Mouse (Mus musculus) limb, embryonic 14.5 days (tissue): Measurements from ENCODE around the gene Gm45062. TPM values are rescaled to one million over a fixed set of nuclear protein-coding genes. Genes with fewer than 3 reads are reported as not detected.

Experiments
- ATAC-seq: fragments of 200-750 bp; cut with Nextera tagmentation; 2 replicates; pipeline ENCODE4 v1.8.0; 2017; ENCODE audit warnings: low read depth, moderate number of reproducible peaks, moderate TSS enrichment; ENCODE audit not compliant: low FRiP score
- DNase-seq: peaks from one replicate; pipeline ENCODE4 v3.0.0-alpha.2; 2015; ENCODE audit warnings: low spot score
- H3K27ac ChIP-seq: fragments of 300-500 bp; sonication (generic); replicated peaks from 2 replicates; pipeline ENCODE4 v1.5.1; 2014; ENCODE audit warnings: low read depth, mild to moderate bottlenecking, low read length, moderate library complexity, mixed read lengths
- H3K27me3 ChIP-seq: fragments of 300-500 bp; sonication (generic); 2 replicates; pipeline ENCODE4 v1.6.1; 2014; ENCODE audit warnings: low read length, mixed read lengths; ENCODE audit not compliant: control insufficient read depth, insufficient read depth
- H3K36me3 ChIP-seq: fragments of 300-500 bp; sonication (generic); 2 replicates; pipeline ENCODE4 v1.6.1; 2014; ENCODE audit warnings: mild to moderate bottlenecking, low read length, moderate library complexity, mixed read lengths; ENCODE audit not compliant: control insufficient read depth, insufficient read depth
- H3K4me1 ChIP-seq: fragments of 300-500 bp; sonication (generic); 2 replicates; pipeline ENCODE4 v1.6.1; 2014; ENCODE audit warnings: antibody characterized with exemption, low read length, mixed read lengths; ENCODE audit not compliant: control insufficient read depth, insufficient read depth
- H3K4me2 ChIP-seq: fragments of 300-500 bp; sonication (generic); replicated peaks from 2 replicates; pipeline ENCODE4 v1.6.1; 2014; ENCODE audit warnings: low read depth, mild to moderate bottlenecking, low read length, moderate library complexity; ENCODE audit not compliant: severe bottlenecking
- H3K4me3 ChIP-seq: fragments of 300-500 bp; sonication (generic); replicated peaks from 2 replicates; pipeline ENCODE4 v1.5.1; 2014; ENCODE audit warnings: low read length
- H3K9ac ChIP-seq: fragments of 300-500 bp; sonication (generic); 2 replicates; pipeline ENCODE4 v1.6.1; 2014; ENCODE audit warnings: mild to moderate bottlenecking, low read depth, low read length, moderate library complexity; ENCODE audit not compliant: severe bottlenecking
- H3K9me3 ChIP-seq: fragments of 300-500 bp; sonication (generic); 2 replicates; pipeline ENCODE4 v1.6.1; 2016; ENCODE audit warnings: low read length; ENCODE audit not compliant: control insufficient read depth
- POLR2A ChIP-seq: fragments of 200-500 bp; IDR thresholded peaks from 2 replicates; pipeline ENCODE4 v1.8.0; 2012; ENCODE audit warnings: inconsistent platforms, mild to moderate bottlenecking, moderate library complexity, borderline replicate concordance; ENCODE audit not compliant: insufficient read depth, insufficient read length; ENCODE audit errors: extremely low read depth
- WGBS: fragments of 180-500 bp; shearing (Covaris S2); extraction: QIAGEN DNeasy Blood & Tissue Kit; methylation state at CpG from one replicate; pipeline ENCODE4 v1.1.7; 2014; 5-methylcytosine and 5-hydroxymethylcytosine counted together
- polyA plus RNA-seq, 2 experiments: library from polyadenylated mRNA; depleted of rRNA in 1 of 2; stranded (reverse) in 1 of 2; unstranded in 1 of 2; fragments of >200 nt; fragmentation: Nextera tagmentation in 1 of 2; extraction: Ambion mirVana in 1 of 2; gene quantifications; 2 replicates each; pipeline versions ENCODE4 v1.2.1 to v1.2.3; 2012 to 2014

The Gm45062 gene
- polyA plus RNA-seq, 2 experiments, result 8.7 to 14.7 TPM

DNA sequence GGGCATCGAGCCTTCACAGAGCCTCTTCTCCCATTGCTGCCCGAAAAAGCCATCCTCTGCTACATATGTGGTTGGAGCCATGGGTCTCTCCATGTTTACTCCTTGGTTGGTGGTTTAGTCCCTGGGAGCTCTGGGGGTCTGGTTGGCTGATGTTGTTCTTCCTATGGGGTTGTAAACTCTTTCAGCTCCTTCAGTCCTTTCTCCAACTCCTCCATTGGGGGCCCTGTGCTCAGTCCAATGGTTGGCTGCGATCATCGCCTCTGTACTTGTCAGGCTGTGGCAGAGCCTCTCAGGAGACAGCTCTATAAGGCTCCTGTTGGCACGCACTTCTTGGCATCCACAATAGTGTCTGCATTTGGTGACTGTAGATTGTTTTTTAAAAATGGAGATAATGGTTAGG, 285.6 kb downstream of the Gm45062 start:
- no peak overlapping the region for H3K9ac ChIP-seq
- no peak for TF ChIP-seq POLR2A
- H3K4me1 ChIP-seq, result no peaks in the 10 kb centered on the region
- H3K36me3 ChIP-seq, result peaks cover 5% of the 10 kb centered on the region; the same call in 1 of the 2 replicates
- no peak overlapping the region for H3K27ac ChIP-seq
- DNase-seq (no peak), ATAC-seq (no peak)
- no peaks in the 10 kb centered on the region for H3K9me3 ChIP-seq
- H3K27me3 ChIP-seq, result no peaks in the 10 kb centered on the region
- H3K4me3 ChIP-seq, result no peak overlapping the region
- H3K4me2 ChIP-seq, result no peak overlapping the region
- 98% methylated on average over 5 of the region's 5 CpGs for WGBS

DNA sequence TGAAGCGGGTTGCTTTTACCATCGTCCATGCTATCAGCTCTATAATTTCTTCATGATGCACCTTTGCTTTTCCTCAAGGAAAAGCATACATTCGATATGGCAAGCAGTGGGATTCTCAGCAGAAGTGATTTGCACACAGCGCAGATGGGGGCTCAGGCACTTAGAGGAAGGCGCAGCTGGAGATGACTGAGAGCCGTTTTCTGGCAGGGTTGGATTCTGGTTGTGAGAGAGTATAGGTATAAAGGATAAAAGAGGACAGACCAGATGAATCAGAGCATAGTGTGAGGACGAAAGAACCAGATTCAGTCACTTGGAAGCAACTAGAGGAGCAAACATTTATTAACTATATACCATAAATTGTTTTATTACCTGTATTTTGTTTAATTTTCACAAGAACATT, 286.5 kb downstream of the Gm45062 start:
- Histone ChIP-seq H3K36me3 (peaks cover 12% of the 10 kb centered on the region; the same call in 1 of the 2 replicates), H3K4me1 (no peaks in the 10 kb centered on the region), H3K27ac (no peak overlapping the region), H3K9ac (no peak overlapping the region), H3K4me3 (no peak overlapping the region), H3K4me2 (no peak overlapping the region), H3K27me3 (no peaks in the 10 kb centered on the region), H3K9me3 (no peaks in the 10 kb centered on the region)
- ATAC-seq (no peak), DNase-seq (no peak)
- 93% methylated on average over 7 of the region's 7 CpGs for WGBS
- no peak for TF ChIP-seq POLR2A

DNA sequence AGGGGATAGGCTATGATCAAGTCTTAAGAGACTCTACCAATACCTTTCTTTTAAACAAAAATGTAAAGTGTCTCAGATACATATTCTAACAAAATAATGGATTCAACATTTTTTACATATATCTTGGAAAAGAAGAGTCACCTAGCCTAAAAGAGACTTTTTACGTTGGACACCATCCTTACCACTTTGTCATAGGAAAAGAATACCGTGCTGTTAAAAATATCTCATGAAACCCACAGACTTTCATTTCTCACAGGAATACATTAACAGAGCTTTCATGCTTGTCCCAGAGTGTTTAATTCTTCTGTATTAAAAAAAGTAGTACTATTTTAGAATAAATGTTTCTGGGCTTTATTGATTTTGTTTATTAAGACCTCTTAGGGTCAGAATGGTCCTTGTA, 291.9 kb downstream of the Gm45062 start:
- no peak overlapping the region for H3K4me3 ChIP-seq
- TF ChIP-seq POLR2A, result no peak
- H3K4me1 ChIP-seq, result no peaks in the 10 kb centered on the region
- H3K4me2 ChIP-seq, result no peak overlapping the region
- no peaks in the 10 kb centered on the region for H3K9me3 ChIP-seq
- H3K27ac ChIP-seq, result no peak overlapping the region
- H3K9ac ChIP-seq, result no peak overlapping the region
- H3K27me3 ChIP-seq, result no peaks in the 10 kb centered on the region
- DNase-seq, result no peak
- 91% methylated on average over 2 of the region's 2 CpGs for WGBS
- 0 out of 2 replicates have a peak, but pooled peaks cover 12% of the 10 kb centered on the region for H3K36me3 ChIP-seq
- ATAC-seq, result no peak

DNA sequence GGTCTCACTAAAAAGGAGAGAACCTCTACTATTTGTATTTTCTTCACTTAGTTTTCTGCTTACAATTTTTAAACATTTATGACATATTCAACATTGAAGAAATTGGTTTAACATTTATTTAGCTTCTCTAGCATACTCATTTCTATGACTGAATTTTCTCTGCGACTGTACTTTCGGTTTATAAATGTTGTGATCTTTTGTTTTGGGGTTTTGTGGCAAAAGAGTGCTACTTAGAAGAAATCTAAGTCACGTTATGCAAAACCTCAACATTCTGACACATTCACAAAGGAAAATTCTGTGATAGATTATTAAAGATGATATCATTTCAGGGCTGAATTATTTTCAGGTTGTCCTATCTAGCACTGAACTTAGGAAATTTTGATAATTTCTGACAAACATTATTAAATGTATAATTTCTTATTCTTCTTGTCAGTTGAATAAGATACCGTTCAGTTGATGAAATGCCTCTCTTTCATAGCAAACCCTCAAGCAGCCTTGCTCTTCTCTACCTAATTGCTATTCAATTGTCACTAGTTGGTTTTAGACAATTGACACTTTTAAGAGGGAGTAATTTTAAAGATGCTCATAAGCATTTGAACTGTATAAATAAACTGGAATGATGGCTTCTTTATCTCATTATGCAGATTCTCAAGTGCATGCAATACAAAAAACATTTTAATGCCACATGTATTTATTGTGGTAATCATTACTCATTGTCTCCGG, 297.8 kb downstream of the Gm45062 start:
- H3K4me1 ChIP-seq, result no peaks in the 10 kb centered on the region
- ATAC-seq (no peak), DNase-seq (no peak)
- 92% methylated on average over 5 of the region's 5 CpGs for WGBS
- TF ChIP-seq POLR2A, result no peak
- no peak overlapping the region for H3K27ac ChIP-seq
- H3K4me3 ChIP-seq, result no peak overlapping the region
- H3K9me3 ChIP-seq, result no peaks in the 10 kb centered on the region
- peaks cover 10% of the 10 kb centered on the region for H3K36me3 ChIP-seq
- H3K27me3 ChIP-seq, result no peaks in the 10 kb centered on the region
- H3K4me2 ChIP-seq, result no peak overlapping the region
- H3K9ac ChIP-seq, result no peak overlapping the region

DNA sequence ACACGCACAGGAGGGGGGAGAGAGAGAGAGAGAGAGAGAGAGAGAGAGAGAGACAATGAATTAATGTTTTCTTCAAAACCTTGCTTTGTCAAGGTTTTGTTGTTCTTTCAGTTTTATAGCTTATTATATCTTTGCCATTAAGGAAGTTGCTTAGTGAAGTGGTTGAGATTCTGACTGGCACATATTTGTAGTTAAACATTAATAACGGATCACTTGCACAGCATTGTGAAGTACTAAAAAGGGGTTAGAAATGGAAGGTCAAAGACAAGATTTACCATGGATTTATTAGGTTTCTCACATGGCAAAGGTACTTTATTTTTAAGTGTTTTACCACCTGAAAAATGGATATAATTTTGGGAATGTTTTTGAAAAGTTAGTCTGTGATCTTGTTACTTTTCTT, 301.4 kb downstream of the Gm45062 start:
- 87% methylated on average over 2 of the region's 2 CpGs for WGBS
- Histone ChIP-seq H3K4me2 (no peak overlapping the region), H3K36me3 (peaks cover 5% of the 10 kb centered on the region), H3K4me1 (no peaks in the 10 kb centered on the region), H3K9me3 (no peaks in the 10 kb centered on the region), H3K4me3 (no peak overlapping the region), H3K27ac (no peak overlapping the region), H3K9ac (no peak overlapping the region), H3K27me3 (no peaks in the 10 kb centered on the region)
- ATAC-seq (no peak), DNase-seq (no peak)
- TF ChIP-seq POLR2A, result no peak
